Mouse (Mus musculus): ENCODE measurements around the gene Rab34. TPM values are rescaled to one million over a fixed set of nuclear protein-coding genes. Genes with fewer than 3 reads are reported as not detected.

Rab34 gene
- polyA plus RNA-seq, 1 experiment from 2014 or later: 71.8 TPM

DNA sequence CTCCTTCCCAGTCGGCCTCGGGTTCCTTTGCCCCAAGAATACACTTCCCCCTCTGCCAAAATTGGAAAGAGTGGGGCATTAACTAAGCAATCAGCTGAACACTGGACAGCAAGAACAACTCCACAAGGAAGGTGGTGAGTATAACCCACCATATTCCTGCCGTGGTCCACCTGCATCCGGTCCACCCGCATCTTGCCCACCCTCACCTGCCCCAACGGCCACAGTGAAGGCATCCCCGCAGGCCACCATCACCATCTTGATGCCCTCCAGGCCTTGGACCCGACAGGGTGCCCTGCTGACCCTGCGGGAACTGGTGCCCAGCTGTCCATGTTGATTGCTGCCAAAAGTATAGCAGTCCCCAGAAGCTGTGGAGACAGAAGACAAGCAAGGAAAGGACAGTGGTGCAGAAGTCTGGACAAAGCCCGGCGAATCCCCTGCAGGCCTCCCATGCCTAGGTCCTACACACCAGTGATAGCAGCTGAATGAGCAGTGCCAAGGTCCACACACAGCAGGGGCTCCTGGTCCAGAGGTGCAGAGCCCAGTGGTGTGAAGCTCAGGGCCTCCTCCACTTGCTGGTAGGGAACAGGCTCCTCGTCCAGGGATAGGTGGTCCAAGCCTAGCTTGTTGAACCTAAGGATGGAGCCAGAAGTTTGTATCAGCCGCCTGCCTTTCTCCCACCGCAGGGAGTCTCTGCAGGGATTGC, 20.8 kb upstream of the Rab34 start:
- Histone ChIP-seq H3K4me3 (no peak overlapping the region), H3K27me3 (ENCODE audit: insufficient read depth, poor library complexity, severe bottlenecking) (peaks cover 14% of the 10 kb centered on the region), H3K27ac (0 out of 2 replicates have a peak overlapping the region, but pooled peaks have one; percentile 25), H3K9me3 (no peaks in the 10 kb centered on the region), H3K4me1 (replicated peaks) (peaks cover 37% of the 10 kb centered on the region), H3K36me3 (peaks cover 22% of the 10 kb centered on the region)
- no peak for DNase-seq (ENCODE audit: low spot score)
- WGBS: 87% methylated on average over 14 of the region's 14 CpGs

DNA sequence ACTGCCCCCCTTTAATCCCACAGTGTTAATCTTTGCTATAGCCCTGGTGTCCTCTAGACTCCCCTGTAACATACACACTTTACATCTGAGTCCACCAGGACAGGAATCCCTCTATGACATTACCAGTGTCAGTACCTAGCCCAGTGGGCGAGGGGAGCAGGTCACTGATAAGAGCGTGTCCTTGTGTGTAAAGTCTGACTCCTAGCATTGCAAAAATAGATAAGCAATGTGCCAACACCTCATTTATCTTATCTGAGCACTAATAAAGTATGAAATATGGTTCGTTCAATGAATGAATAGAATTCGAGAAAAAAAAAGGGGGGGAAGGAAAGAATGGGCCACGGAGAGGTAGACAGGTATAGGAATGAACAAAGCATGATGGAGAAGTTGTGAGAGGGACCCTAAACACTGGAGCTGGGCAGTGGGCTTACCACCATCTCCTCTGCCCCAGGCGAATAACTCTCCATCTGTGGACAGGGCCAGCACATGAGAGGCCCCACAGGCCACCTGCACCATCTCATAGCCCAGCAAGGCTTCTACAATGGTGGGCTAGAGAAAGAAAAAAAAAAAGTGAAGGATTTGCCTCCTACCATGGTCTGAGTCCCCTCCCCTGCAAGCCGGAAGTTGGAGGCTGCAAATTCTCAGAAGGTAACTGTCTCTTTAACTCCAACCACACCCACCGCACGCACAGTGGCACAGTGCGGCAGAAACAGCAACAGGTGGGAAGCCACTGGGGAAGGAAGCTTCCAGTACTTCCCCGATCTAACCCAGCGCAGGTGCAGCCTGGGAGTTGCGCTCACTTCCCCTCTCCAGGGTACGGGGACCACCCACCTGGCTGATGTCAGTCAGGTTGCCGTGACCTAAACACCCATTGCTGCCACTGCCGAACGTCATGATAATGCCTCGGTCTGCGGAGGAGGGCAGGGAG, 19.4 kb upstream of the Rab34 start:
- peaks cover 23% of the 10 kb centered on the region for H3K4me1 ChIP-seq (replicated peaks)
- peaks cover 14% of the 10 kb centered on the region for H3K27me3 ChIP-seq (ENCODE audit: insufficient read depth, poor library complexity, severe bottlenecking)
- 58% methylated on average over 19 of the region's 19 CpGs for WGBS
- peaks cover 9% of the 10 kb centered on the region for H3K36me3 ChIP-seq
- no peak overlapping the region for H3K27ac ChIP-seq
- H3K9me3 ChIP-seq: no peaks in the 10 kb centered on the region
- no peak for DNase-seq (ENCODE audit: low spot score)
- H3K4me3 ChIP-seq: 0 out of 2 replicates have a peak overlapping the region, but pooled peaks have one; percentile 9

DNA sequence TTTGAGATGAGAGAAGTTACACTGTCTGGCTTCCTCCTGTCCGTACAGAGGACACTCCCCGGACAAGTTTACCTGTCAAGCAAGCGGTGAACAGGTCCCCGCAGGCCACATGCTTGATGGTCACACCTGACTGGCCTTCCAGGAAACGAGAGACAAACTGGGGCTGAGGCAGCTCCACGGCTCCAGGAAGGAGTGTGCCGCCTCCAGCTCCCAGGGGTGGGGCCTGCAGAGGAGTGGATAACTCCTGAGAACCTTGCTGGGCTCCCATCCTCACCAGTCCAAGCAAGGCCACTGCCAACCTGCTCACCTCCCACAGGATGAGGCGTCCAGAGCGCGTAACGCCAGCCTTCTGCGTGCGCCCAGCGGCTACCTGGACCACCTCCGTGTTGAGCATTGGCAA, 17.9 kb upstream of the Rab34 start:
- DNase-seq (ENCODE audit: low spot score): no peak
- no peaks in the 10 kb centered on the region for H3K9me3 ChIP-seq
- H3K4me3 ChIP-seq: no peak overlapping the region
- H3K4me1 ChIP-seq (replicated peaks): peaks cover 18% of the 10 kb centered on the region
- no peak overlapping the region for H3K27ac ChIP-seq
- H3K36me3 ChIP-seq: peaks cover 9% of the 10 kb centered on the region
- 90% methylated on average over 15 of the region's 15 CpGs for WGBS
- H3K27me3 ChIP-seq (ENCODE audit: insufficient read depth, poor library complexity, severe bottlenecking): peaks cover 14% of the 10 kb centered on the region

DNA sequence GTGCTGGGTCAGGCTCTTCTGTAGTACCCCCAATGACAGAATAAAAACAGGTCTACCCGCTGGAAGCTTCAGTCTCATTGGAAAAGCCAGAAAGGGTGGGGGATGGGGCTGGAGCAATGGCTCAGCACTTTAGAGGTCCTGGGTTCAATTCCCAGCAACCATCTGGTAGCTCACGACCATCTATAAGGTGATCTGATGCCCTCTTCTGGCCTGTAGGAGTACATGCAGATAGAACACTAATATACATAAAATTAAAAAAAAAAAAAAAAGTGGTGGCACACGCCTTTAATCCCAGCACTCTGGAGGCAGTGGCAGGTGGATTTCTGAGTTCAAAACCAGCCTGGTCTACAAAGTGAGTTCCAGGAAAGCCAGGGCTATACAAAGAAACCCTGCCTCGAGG, 16.9 kb upstream of the Rab34 start:
- peaks cover 15% of the 10 kb centered on the region for H3K4me1 ChIP-seq (replicated peaks)
- peaks cover 9% of the 10 kb centered on the region for H3K36me3 ChIP-seq
- no peak overlapping the region for H3K4me3 ChIP-seq
- no peaks in the 10 kb centered on the region for H3K9me3 ChIP-seq
- 65% methylated on average over 4 of the region's 4 CpGs for WGBS
- peaks cover 14% of the 10 kb centered on the region for H3K27me3 ChIP-seq (ENCODE audit: insufficient read depth, poor library complexity, severe bottlenecking)
- no peak overlapping the region for H3K27ac ChIP-seq
- no peak for DNase-seq (ENCODE audit: low spot score)

DNA sequence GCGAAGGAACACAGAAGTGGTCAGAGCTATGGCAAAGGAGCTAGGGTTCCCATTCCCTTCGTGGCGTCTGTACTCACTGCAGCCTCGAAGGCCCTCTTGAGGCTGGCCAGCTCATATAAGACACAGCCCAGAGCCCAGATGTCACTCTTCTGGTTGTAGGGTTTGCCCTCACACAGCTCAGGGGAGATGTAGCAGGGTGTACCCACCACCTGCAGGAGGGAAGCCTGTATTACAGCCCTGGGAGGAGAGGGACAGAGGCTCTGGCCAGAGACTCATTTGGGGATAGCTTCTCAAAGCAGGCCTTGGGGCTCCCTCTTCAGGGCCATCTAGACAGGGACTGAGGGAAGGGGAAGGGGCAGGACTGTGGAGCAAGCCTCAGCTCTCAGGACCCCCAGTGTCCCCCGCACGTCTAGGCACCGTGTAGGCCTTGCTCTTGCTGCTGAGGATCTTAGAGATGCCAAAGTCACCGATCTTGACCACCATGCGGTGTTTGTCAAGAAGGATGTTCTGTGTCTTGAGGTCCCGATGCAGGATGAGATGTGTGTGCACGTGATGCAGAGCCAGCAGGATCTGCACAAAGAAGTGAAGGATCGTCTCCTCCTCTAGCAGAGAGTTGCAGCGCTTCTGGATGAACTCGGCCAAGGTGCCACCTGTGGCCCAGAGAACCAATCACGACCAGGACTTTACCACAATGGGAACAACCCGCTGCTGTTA, 16.0 kb upstream of the Rab34 start:
- Histone ChIP-seq H3K36me3 (peaks cover 9% of the 10 kb centered on the region), H3K27ac (no peak overlapping the region), H3K4me3 (no peak overlapping the region), H3K4me1 (replicated peaks) (peaks cover 15% of the 10 kb centered on the region), H3K9me3 (no peaks in the 10 kb centered on the region), H3K27me3 (ENCODE audit: insufficient read depth, poor library complexity, severe bottlenecking) (peaks cover 8% of the 10 kb centered on the region)
- WGBS: 82% methylated on average over 16 of the region's 16 CpGs
- no peak for DNase-seq (ENCODE audit: low spot score)

DNA sequence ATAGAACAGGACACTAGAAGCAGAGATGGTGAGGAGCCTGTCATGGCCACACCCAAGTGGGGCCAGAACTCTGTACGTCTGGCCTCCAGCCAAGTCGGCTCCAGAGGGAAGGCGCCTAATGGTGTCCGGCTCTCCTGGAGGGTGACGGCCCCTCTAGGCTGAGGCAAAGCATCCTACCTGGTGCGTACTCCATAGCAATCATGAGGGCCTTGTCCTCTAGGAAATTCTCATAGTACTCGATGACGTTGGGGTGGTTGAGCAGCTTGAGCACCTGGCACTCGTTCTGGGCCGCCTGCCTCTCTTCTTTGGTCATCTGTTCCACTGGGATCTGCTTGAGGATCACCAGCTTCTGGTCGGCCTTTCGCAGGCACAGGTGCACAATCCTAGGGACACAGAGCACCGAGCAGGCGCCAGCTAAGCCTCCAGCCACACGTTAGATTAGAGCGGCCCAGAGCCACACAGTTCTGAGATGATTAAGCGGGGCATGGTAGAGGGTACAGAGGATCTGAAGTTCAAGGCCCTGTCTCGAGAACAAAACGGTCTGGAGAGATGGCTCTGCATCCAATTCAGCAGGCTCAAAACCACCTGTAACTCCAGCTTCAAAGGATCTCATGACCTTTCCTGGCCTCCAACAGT, 15.4 kb upstream of the Rab34 start:
- WGBS: 88% methylated on average over 19 of the region's 19 CpGs
- Histone ChIP-seq H3K36me3 (peaks cover 9% of the 10 kb centered on the region), H3K4me3 (no peak overlapping the region), H3K4me1 (replicated peaks) (peaks cover 22% of the 10 kb centered on the region), H3K27me3 (ENCODE audit: insufficient read depth, poor library complexity, severe bottlenecking) (0 out of 2 replicates have a peak, but pooled peaks cover 1% of the 10 kb centered on the region), H3K27ac (no peak overlapping the region), H3K9me3 (no peaks in the 10 kb centered on the region)
- DNase-seq (ENCODE audit: low spot score): no peak

DNA sequence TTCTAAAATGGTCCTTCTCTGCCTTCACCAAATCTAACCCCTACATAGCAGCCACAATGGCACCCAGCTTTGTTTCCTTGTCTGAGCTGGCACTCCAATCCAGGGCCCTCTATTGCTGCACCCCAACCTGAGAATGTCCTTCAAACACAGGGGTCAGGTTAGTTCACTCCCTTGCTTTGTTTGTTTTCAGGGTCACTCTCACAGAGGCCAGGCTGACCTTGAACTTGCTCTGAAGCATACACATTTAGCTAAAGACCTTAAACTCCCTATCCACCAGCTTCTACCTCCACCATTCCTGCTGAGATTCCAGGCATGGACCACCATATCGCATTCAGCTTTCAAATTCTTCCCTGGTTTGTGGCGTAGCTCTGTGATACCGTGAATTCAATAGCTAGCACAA, 13.7 kb upstream of the Rab34 start:
- no peak for DNase-seq (ENCODE audit: low spot score)
- Histone ChIP-seq H3K9me3 (no peaks in the 10 kb centered on the region), H3K27me3 (ENCODE audit: insufficient read depth, poor library complexity, severe bottlenecking) (no peaks in the 10 kb centered on the region), H3K4me1 (replicated peaks) (peaks cover 34% of the 10 kb centered on the region), H3K27ac (no peak overlapping the region), H3K4me3 (no peak overlapping the region), H3K36me3 (peaks cover 20% of the 10 kb centered on the region)
- WGBS: 93% methylated on average over 3 of the region's 3 CpGs

DNA sequence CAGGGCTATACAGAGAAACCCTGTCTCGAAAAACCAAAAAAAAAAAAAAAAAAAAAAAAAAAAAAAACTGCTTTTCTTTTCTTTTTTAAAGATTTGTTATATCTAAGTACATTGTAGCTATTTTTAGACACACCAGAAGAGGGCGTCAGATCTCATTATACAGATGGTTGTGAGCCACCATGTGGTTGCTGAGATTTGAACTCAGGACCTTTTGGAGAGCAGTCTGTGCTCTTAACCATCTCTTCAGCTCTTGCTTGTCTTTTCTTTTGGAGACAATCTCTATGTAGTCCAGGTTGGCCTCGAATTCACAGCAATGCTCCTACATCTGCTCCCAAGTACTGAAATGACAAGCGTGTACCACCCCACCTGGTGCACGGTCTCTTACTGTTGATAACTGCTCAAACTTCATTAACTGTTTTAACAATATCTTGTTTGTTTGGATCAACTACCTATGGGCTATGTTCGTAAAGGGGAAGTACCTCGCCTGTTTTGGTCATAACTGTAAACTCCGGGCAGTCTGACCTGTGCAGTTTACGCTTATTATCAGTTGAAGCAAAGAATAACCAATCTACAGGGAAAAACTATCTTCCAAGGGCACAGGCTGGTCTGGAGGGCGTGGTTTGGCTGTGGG, 12.3 kb upstream of the Rab34 start:
- 11% methylated on average over 10 of the region's 10 CpGs for WGBS
- Histone ChIP-seq H3K9me3 (no peaks in the 10 kb centered on the region), H3K27me3 (ENCODE audit: insufficient read depth, poor library complexity, severe bottlenecking) (no peaks in the 10 kb centered on the region), H3K36me3 (peaks cover 29% of the 10 kb centered on the region), H3K4me3 (peak overlapping the region; percentile 62), H3K4me1 (replicated peaks) (peaks cover 48% of the 10 kb centered on the region), H3K27ac (peak overlapping the region; percentile 93)
- no peak for DNase-seq (ENCODE audit: low spot score)

DNA sequence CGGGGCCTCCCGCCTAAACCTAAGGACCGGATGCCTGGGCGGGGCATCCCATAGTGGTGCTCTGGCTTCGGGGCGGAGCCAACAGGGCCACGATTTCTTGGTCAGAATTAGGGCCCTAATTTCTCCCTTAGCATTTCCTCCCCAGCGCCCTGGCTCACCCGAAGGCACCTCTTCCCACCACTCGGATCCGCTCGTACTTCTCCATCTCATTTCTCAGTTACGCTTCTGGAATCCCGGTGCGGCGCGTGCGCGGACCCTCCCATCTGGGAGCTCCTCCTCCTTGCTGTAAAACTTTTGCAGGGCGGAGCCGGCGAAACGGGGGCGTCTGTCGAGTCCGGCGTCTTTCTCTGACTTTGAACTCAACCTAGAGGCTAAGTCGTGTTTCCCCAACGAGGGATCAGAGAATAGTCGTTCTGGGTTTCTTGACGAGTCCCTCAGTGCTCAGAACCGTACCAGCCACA, 11.8 kb upstream of the Rab34 start, which contains the start of the genes Nek8 and Tlcd1:
Gene Nek8 (minus strand): TSS at position 274 of the 461 bp plus-strand sequence.
Gene Tlcd1 (plus strand): TSS at position 310 of the 461 bp plus-strand sequence.
- Histone ChIP-seq H3K9me3 (no peaks in the 10 kb centered on the region), H3K4me3 (peak within 1 kb of the TSS; percentile 62), H3K27ac (peak within 1 kb of the TSS; percentile 93), H3K27me3 (ENCODE audit: insufficient read depth, poor library complexity, severe bottlenecking) (no peaks in the 10 kb centered on the region), H3K36me3 (peaks cover 30% of the 10 kb centered on the region), H3K4me1 (replicated peaks) (peaks cover 52% of the 10 kb centered on the region)
- under 1% methylated on average over 32 of the region's 32 CpGs for WGBS
- DNase-seq (ENCODE audit: low spot score): peak; percentile 91

DNA sequence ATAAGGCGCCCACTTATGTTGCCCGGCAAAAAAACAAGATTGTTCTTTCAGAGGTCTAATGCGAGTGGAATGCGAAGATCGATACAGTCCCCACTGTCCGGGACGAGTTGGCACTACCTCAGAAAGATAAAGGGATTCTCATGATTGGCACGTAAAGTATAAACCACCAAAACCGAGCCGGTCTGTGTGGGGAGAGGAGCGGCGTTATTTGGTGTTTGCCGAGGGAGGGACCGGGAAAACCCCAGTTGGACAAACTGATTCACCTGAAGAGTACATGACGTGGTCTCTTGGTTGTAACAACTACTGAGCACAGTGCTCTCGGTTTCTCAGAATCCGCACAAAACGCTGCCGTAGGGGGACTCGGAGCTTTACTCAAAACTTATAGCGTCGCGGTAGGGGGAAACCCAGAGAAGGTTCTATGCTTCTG, 11.3 kb upstream of the Rab34 start:
- 1% methylated on average over 23 of the region's 23 CpGs for WGBS
- H3K36me3 ChIP-seq: peaks cover 35% of the 10 kb centered on the region
- H3K4me1 ChIP-seq (replicated peaks): peaks cover 57% of the 10 kb centered on the region
- no peak for DNase-seq (ENCODE audit: low spot score)
- H3K9me3 ChIP-seq: no peaks in the 10 kb centered on the region
- H3K4me3 ChIP-seq: peak overlapping the region; percentile 62
- no peaks in the 10 kb centered on the region for H3K27me3 ChIP-seq (ENCODE audit: insufficient read depth, poor library complexity, severe bottlenecking)
- peak overlapping the region; percentile 93 for H3K27ac ChIP-seq

DNA sequence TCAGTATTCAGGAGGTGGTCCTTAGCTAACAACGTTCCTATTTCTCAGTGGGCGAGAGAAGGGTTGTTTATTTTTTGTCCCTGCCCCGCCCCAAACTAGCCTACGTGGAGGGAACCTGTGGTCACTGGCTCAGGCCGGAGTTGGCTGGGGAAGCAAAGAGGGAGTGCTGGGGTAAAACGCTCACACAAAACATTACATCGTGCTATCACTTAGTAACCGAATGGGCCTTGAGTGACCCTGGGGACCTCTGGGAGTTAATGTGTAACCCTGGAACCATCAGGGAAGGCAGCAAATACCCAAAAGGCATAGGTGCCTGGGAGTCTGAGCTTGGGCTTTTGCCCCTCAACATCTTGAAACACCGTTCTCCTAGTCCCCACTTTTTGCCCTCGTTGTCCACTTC, 10.8 kb upstream of the Rab34 start:
- Histone ChIP-seq H3K4me3 (peak overlapping the region; percentile 62), H3K27me3 (ENCODE audit: insufficient read depth, poor library complexity, severe bottlenecking) (no peaks in the 10 kb centered on the region), H3K27ac (peak overlapping the region; percentile 93), H3K36me3 (peaks cover 40% of the 10 kb centered on the region), H3K9me3 (no peaks in the 10 kb centered on the region), H3K4me1 (replicated peaks) (peaks cover 62% of the 10 kb centered on the region)
- 1% methylated on average over 10 of the region's 10 CpGs for WGBS
- DNase-seq (ENCODE audit: low spot score): no peak

Measured in hindbrain, embryonic 10.5 days (tissue).